Mouse (Mus musculus) left cerebral cortex, adult 11 months (tissue): ENCODE data around the gene Reg2.
"Not testable (repeated sequence)": the region's sequence is repeated elsewhere in the genome, so short reads cannot be mapped to it uniquely, and the experiment has no call there.

Experiments used
- DNase-seq: peaks from one replicate; pipeline ENCODE4 v3.0.0; 2022; ENCODE audit warnings: low spot score

Reg2 gene

GRCm38 (mm10) chr6:78395323-78395722 lies at the start of gene Reg2:
Reg2 (plus strand) TSS chr6:78395623.
- DNase-seq, result not testable (repeated sequence)

- DNase-seq, result no peak
Observed at GRCm38 (mm10) chr6:78361971-78362563, 33.4 kb upstream of the Reg2 start.

- no peak for DNase-seq
Observed at GRCm38 (mm10) chr6:78370357-78370756, 25.1 kb upstream of the Reg2 start, which contains the start of gene Reg3b. Reg3b (plus strand) TSS chr6:78370657.

GRCm38 (mm10) chr6:78378765-78379164 lies 16.7 kb upstream of the Reg2 start, which contains the start of gene Reg3d:
Reg3d (minus strand) TSS chr6:78378865.
- no peak for DNase-seq

- no peak for DNase-seq
Observed at GRCm38 (mm10) chr6:78380409-78380808, 15.0 kb upstream of the Reg2 start, which contains the start of gene Reg3a. Reg3a (plus strand) TSS chr6:78380709.

- no peak for DNase-seq
Observed at GRCm38 (mm10) chr6:78385609-78386008, 9.8 kb upstream of the Reg2 start.

GRCm38 (mm10) chr6:78422411-78422810 lies 27.0 kb downstream of the Reg2 start, which contains the start of gene Reg1:
Reg1 (plus strand) TSS chr6:78422711.
- not testable (repeated sequence) for DNase-seq

- no peak for DNase-seq
Observed at GRCm38 (mm10) chr6:78425497-78425896, 30.1 kb downstream of the Reg2 start.

GRCm38 (mm10) chr6:78447202-78447601 lies 51.8 kb downstream of the Reg2 start:
- no peak for DNase-seq

- no peak for DNase-seq
Observed at GRCm38 (mm10) chr6:78448409-78448808, 53.0 kb downstream of the Reg2 start.

GRCm38 (mm10) chr6:78452804-78453203 lies 57.4 kb downstream of the Reg2 start:
- no peak for DNase-seq
